Mouse (Mus musculus): ENCODE measurements around the gene Tab1. TPM values are rescaled to one million over a fixed set of nuclear protein-coding genes. Genes with fewer than 3 reads are reported as not detected.
A peak's percentile ranks its signal among the peaks of the same experiment; 100 is the strongest.

Gene Tab1
- polyA plus RNA-seq, 1 experiment, result 33.3 TPM

- no peak overlapping the region for H3ac ChIP-seq (ENCODE audit: control insufficient read depth, insufficient read length)
- H3K4me2 ChIP-seq (ENCODE audit: low read depth), result peak overlapping the region; percentile 63
- H3K36me3 ChIP-seq (ENCODE audit: control insufficient read depth, insufficient read depth), result no peaks in the 10 kb centered on the region
- no peaks in the 10 kb centered on the region for H3K27me3 ChIP-seq (ENCODE audit: control insufficient read depth, insufficient read depth, insufficient read length)
- TF ChIP-seq CEBPB (IDR thresholded peaks at IDR 0.05; ENCODE audit: insufficient read depth, poor library complexity, severe bottlenecking) (no peak), REST (IDR thresholded peaks at IDR 0.05; ENCODE audit: insufficient read depth, insufficient read length) (no peak), TCF12 (IDR thresholded peaks at IDR 0.05; ENCODE audit: insufficient read depth, poor library complexity, severe bottlenecking) (peak; percentile 52), MYOG (IDR thresholded peaks at IDR 0.05; ENCODE audit: control insufficient read depth in 1 of 3, insufficient read depth in 1 of 3, insufficient read length in 2 of 3, low read depth in 2 of 3) (peak; percentile 85 to 94 (median 87)), MYOD1 (IDR thresholded peaks at IDR 0.05; ENCODE audit: control insufficient read depth in 1 of 3, insufficient read length in 2 of 3, low read depth in 2 of 3) (peak; percentile 72 to 97 (median 88)), POLR2AphosphoS2 (IDR thresholded peaks at IDR 0.05; ENCODE audit: insufficient read length, low read depth) (no peak), E2F4 (IDR thresholded peaks at IDR 0.05; ENCODE audit: insufficient read depth) (no peak), TCF3 (IDR thresholded peaks at IDR 0.05; ENCODE audit: insufficient read length, low read depth) (no peak), SRF (IDR thresholded peaks at IDR 0.05; ENCODE audit: control insufficient read depth, insufficient read length, low read depth) (no peak), USF1 (IDR thresholded peaks at IDR 0.05; ENCODE audit: low read depth) (no peak)
- H3K79me2 ChIP-seq (ENCODE audit: control insufficient read depth, insufficient read depth), result no peaks in the 10 kb centered on the region
- no peak overlapping the region for H3K4me3 ChIP-seq
These were observed 35.7 kb upstream of the Tab1 start for GRCm38 (mm10) chr15:80096946-80097881.

- peak overlapping the region; percentile 63 for H3K4me2 ChIP-seq (ENCODE audit: low read depth)
- no peak overlapping the region for H3ac ChIP-seq (ENCODE audit: control insufficient read depth, insufficient read length)
- TF ChIP-seq TCF3 (IDR thresholded peaks at IDR 0.05; ENCODE audit: insufficient read length, low read depth) (no peak), CEBPB (IDR thresholded peaks at IDR 0.05; ENCODE audit: insufficient read depth, poor library complexity, severe bottlenecking) (no peak), TCF12 (IDR thresholded peaks at IDR 0.05; ENCODE audit: insufficient read depth, poor library complexity, severe bottlenecking) (no peak), MYOG (IDR thresholded peaks at IDR 0.05; ENCODE audit: control insufficient read depth in 1 of 3, insufficient read depth in 1 of 3, insufficient read length in 2 of 3, low read depth in 2 of 3) (no peak), MAX (IDR thresholded peaks at IDR 0.05; ENCODE audit: low read depth) (no peak), POLR2AphosphoS2 (IDR thresholded peaks at IDR 0.05; ENCODE audit: insufficient read length, low read depth) (no peak), SRF (IDR thresholded peaks at IDR 0.05; ENCODE audit: control insufficient read depth, insufficient read length, low read depth) (no peak), POLR2A (IDR thresholded peaks at IDR 0.05; ENCODE audit: insufficient read length, low read depth) (no peak), MYOD1 (IDR thresholded peaks at IDR 0.05; ENCODE audit: control insufficient read depth in 1 of 3, insufficient read length in 2 of 3, low read depth in 2 of 3) (no peak), REST (IDR thresholded peaks at IDR 0.05; ENCODE audit: insufficient read depth, insufficient read length) (no peak), E2F4 (IDR thresholded peaks at IDR 0.05; ENCODE audit: insufficient read depth) (no peak), USF1 (IDR thresholded peaks at IDR 0.05; ENCODE audit: low read depth) (no peak)
- H3K27me3 ChIP-seq (ENCODE audit: control insufficient read depth, insufficient read depth, insufficient read length), result no peaks in the 10 kb centered on the region
- H3K79me2 ChIP-seq (ENCODE audit: control insufficient read depth, insufficient read depth), result no peaks in the 10 kb centered on the region
- H3K36me3 ChIP-seq (ENCODE audit: control insufficient read depth, insufficient read depth), result no peaks in the 10 kb centered on the region
- no peak overlapping the region for H3K4me3 ChIP-seq
These were observed 34.9 kb upstream of the Tab1 start for GRCm38 (mm10) chr15:80097999-80098461.

- no peaks in the 10 kb centered on the region for H3K36me3 ChIP-seq (ENCODE audit: control insufficient read depth, insufficient read depth)
- TF ChIP-seq USF1 (IDR thresholded peaks at IDR 0.05; ENCODE audit: low read depth), result peak; percentile 75
- peak; percentile 57 for TF ChIP-seq POLR2A (IDR thresholded peaks at IDR 0.05; ENCODE audit: insufficient read length, low read depth)
- TF ChIP-seq TCF12 (IDR thresholded peaks at IDR 0.05; ENCODE audit: insufficient read depth, poor library complexity, severe bottlenecking), result peak; percentile 17
- no peak for TF ChIP-seq REST (IDR thresholded peaks at IDR 0.05; ENCODE audit: insufficient read depth, insufficient read length)
- no peak for TF ChIP-seq MAX (IDR thresholded peaks at IDR 0.05; ENCODE audit: low read depth)
- no peak for TF ChIP-seq SRF (IDR thresholded peaks at IDR 0.05; ENCODE audit: control insufficient read depth, insufficient read length, low read depth)
- peak in 1 of 3 experiments; percentile 42 for TF ChIP-seq MYOG (IDR thresholded peaks at IDR 0.05; ENCODE audit: control insufficient read depth in 1 of 3, insufficient read depth in 1 of 3, insufficient read length in 2 of 3, low read depth in 2 of 3)
- TF ChIP-seq TCF3 (IDR thresholded peaks at IDR 0.05; ENCODE audit: insufficient read length, low read depth), result no peak
- peak in 2 of 3 experiments; percentile 26 to 76 for TF ChIP-seq MYOD1 (IDR thresholded peaks at IDR 0.05; ENCODE audit: control insufficient read depth in 1 of 3, insufficient read length in 2 of 3, low read depth in 2 of 3)
- TF ChIP-seq POLR2AphosphoS2 (IDR thresholded peaks at IDR 0.05; ENCODE audit: insufficient read length, low read depth), result peak; percentile 36
- no peak for TF ChIP-seq CEBPB (IDR thresholded peaks at IDR 0.05; ENCODE audit: insufficient read depth, poor library complexity, severe bottlenecking)
- TF ChIP-seq E2F4 (IDR thresholded peaks at IDR 0.05; ENCODE audit: insufficient read depth), result no peak
- H3K27me3 ChIP-seq (ENCODE audit: control insufficient read depth, insufficient read depth, insufficient read length), result no peaks in the 10 kb centered on the region
These were observed 34.1 kb upstream of the Tab1 start for GRCm38 (mm10) chr15:80098809-80099208.

GRCm38 (mm10) chr15:80099477-80099876 lies 33.5 kb upstream of the Tab1 start:
- H3K36me3 ChIP-seq (ENCODE audit: control insufficient read depth, insufficient read depth), result no peaks in the 10 kb centered on the region
- no peak for TF ChIP-seq TCF3 (IDR thresholded peaks at IDR 0.05; ENCODE audit: insufficient read length, low read depth)
- no peaks in the 10 kb centered on the region for H3K79me2 ChIP-seq (ENCODE audit: control insufficient read depth, insufficient read depth)
- H3K27me3 ChIP-seq (ENCODE audit: control insufficient read depth, insufficient read depth, insufficient read length), result no peaks in the 10 kb centered on the region
- H3ac ChIP-seq (ENCODE audit: control insufficient read depth, insufficient read length), result no peak overlapping the region
- no peak overlapping the region for H3K4me3 ChIP-seq
- peak overlapping the region; percentile 63 for H3K4me2 ChIP-seq (ENCODE audit: low read depth)

More at GRCm38 (mm10) chr15:80098809-80099208, 34.1 kb upstream of the Tab1 start:
- Histone ChIP-seq H3K4me2 (ENCODE audit: low read depth) (peak overlapping the region; percentile 63), H3K79me2 (ENCODE audit: control insufficient read depth, insufficient read depth) (no peaks in the 10 kb centered on the region), H3K4me3 (no peak overlapping the region), H3ac (ENCODE audit: control insufficient read depth, insufficient read length) (no peak overlapping the region)
